Mouse (Mus musculus) liver, adult (tissue): ENCODE results near the gene Olfr803.

Experiments used
- GATA4 ChIP-seq: IDR thresholded peaks from 2 replicates; pipeline ENCODE4 v1.6.1; 2014; ENCODE audit warnings: mild to moderate bottlenecking, low read length; ENCODE audit not compliant: insufficient replicate concordance

The Olfr803 gene

DNA sequence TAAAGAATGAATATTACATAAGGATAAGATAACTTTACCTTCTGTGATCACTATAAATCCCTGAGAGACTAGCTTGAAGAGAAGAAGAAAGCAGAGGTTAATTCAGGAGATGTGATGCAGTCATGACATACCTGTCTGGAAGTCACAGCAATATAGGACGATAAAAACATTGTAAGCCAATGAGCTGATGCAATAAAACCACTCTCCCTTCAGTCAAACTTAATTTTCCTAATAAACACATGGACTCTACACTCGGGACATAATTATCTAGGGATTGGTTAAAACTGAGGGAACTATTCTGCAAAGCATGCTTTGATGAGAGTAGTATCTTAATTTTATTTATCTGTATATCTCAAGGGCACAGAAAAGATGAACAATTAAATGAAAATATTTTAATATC, at the start of gene Olfr803:
TSS of gene Olfr803 (minus strand) at position 101 of the 400 bp plus-strand sequence.
- TF ChIP-seq GATA4, result no peak

GRCm38 (mm10) chr10:129741821-129742220, 47.7 kb upstream of the Olfr803 start, which contains the start of gene Olfr806:
TSS of gene Olfr806 (minus strand) at chr10:129741921.
- TF ChIP-seq GATA4, result no peak

DNA sequence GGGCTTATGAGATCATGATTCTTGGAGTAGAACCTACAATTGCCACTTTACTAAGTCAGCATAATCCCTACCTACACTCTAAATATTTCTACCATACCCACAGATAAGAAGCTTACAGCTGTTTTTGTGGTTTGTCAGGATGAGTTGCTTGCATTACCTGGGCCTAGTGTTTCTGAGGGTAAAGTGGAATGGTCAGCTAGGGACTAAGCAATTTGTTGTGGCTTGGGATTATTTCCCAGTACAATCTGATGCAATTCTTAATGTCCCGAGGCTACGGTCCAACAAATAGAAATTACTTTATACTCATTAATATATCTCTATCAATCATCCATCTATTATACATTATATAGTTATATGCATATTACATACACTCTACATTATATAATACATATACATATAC, 35.2 kb upstream of the Olfr803 start, which contains the start of gene Olfr805:
TSS of gene Olfr805 (minus strand) at position 101 of the 400 bp plus-strand sequence.
- no peak for TF ChIP-seq GATA4

DNA sequence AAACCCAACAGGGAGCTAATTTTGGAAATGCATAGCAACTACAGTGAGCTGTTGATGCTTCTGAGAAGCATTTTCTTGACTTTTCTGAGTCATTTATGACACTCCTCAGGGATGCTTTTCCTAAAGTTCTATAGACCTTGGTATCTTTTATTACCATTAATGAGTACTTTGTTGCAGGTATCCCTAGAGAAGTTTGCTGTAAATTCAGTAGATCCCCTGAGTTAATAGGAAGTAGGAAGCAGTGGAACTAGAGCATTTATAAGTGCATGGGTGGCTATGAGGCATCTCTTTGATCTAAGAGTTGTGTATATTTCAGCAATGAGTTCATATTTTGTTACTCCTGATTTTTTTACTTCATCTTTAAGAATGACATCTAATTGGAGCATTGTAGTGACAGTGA, 8.8 kb upstream of the Olfr803 start, which contains the start of gene Olfr804:
TSS of gene Olfr804 (plus strand) at position 301 of the 400 bp plus-strand sequence.
- TF ChIP-seq GATA4, result no peak

GRCm38 (mm10) chr10:129688069-129688468, 6.0 kb downstream of the Olfr803 start, which contains the start of gene Olfr802:
TSS of gene Olfr802 (minus strand) at chr10:129688169.
- TF ChIP-seq GATA4, result no peak

GRCm38 (mm10) chr10:129673765-129674164, 20.3 kb downstream of the Olfr803 start, which contains the start of gene Olfr801:
TSS of gene Olfr801 (minus strand) at chr10:129673865.
- TF ChIP-seq GATA4, result no peak

DNA sequence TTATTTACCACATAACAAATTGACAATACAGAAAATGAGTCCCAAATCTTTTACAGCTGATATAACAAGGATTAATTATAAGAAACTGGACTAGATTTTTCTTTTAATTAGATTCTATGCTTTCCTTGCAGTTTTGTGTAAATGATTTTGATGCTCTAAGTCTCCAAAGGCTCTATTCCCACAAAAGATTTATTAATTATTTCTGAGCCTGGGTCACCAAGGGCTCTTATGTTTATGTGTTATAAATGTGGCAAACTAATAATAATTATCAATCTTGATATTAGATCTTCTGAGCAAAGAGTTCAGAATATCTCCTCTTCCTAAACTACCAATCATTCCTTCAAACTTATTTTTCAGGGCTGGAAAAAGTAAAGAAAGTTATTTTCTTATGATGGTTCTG, 36.7 kb downstream of the Olfr803 start, which contains the start of gene Olfr800:
TSS of gene Olfr800 (plus strand) at position 301 of the 400 bp plus-strand sequence.
- TF ChIP-seq GATA4, result no peak

- no peak for TF ChIP-seq GATA4
Measured at GRCm38 (mm10) chr10:129651763-129652162, 42.3 kb downstream of the Olfr803 start.
